Mouse (Mus musculus): Measurements from ENCODE around the gene Tmem86a.
"Not testable (repeated sequence)": the region's sequence is repeated elsewhere in the genome, so short reads cannot be mapped to it uniquely, and the experiment has no call there.

The Tmem86a gene

GRCm38 (mm10) chr7:47050366-47050765 is at the start of gene Tmem86a:
Tmem86a (plus strand) TSS chr7:47050601.
- DNase-seq (ENCODE audit: low spot score) = peak; percentile 96

- no peak for DNase-seq (ENCODE audit: low spot score)
Measured at GRCm38 (mm10) chr7:47000644-47000983, 49.8 kb upstream of the Tmem86a start.

- no peak for DNase-seq (ENCODE audit: low spot score)
Measured at GRCm38 (mm10) chr7:47001125-47001899, 49.1 kb upstream of the Tmem86a start.

- no peak for DNase-seq (ENCODE audit: low spot score)
Measured at GRCm38 (mm10) chr7:47001900-47002275, 48.5 kb upstream of the Tmem86a start.

GRCm38 (mm10) chr7:47003411-47004115 is 46.8 kb upstream of the Tmem86a start:
- no peak for DNase-seq (ENCODE audit: low spot score)

- DNase-seq (ENCODE audit: low spot score) = no peak
Measured at GRCm38 (mm10) chr7:47007109-47007780, 43.2 kb upstream of the Tmem86a start.

GRCm38 (mm10) chr7:47007818-47008167 is 42.6 kb upstream of the Tmem86a start:
- no peak for DNase-seq (ENCODE audit: low spot score)

- peak; percentile 96 for DNase-seq (ENCODE audit: low spot score)
Measured at GRCm38 (mm10) chr7:47008168-47008993, 42.0 kb upstream of the Tmem86a start, which contains the start of gene Spty2d1. Spty2d1 (minus strand) TSS chr7:47008411.

GRCm38 (mm10) chr7:47013131-47013767 is 37.2 kb upstream of the Tmem86a start:
- DNase-seq (ENCODE audit: low spot score) = no peak

- no peak for DNase-seq (ENCODE audit: low spot score)
Measured at GRCm38 (mm10) chr7:47014564-47015389, 35.6 kb upstream of the Tmem86a start.

- peak; percentile 80 for DNase-seq (ENCODE audit: low spot score)
Measured at GRCm38 (mm10) chr7:47015390-47016065, 34.9 kb upstream of the Tmem86a start.

- DNase-seq (ENCODE audit: low spot score) = no peak
Measured at GRCm38 (mm10) chr7:47016602-47017001, 33.8 kb upstream of the Tmem86a start.

GRCm38 (mm10) chr7:47017146-47017545 is 33.3 kb upstream of the Tmem86a start:
- no peak for DNase-seq (ENCODE audit: low spot score)

- no peak for DNase-seq (ENCODE audit: low spot score)
Measured at GRCm38 (mm10) chr7:47019641-47020040, 30.8 kb upstream of the Tmem86a start.

- no peak for DNase-seq (ENCODE audit: low spot score)
Measured at GRCm38 (mm10) chr7:47020956-47021355, 29.4 kb upstream of the Tmem86a start.

- no peak for DNase-seq (ENCODE audit: low spot score)
Measured at GRCm38 (mm10) chr7:47022482-47022881, 27.9 kb upstream of the Tmem86a start.

- DNase-seq (ENCODE audit: low spot score) = peak; percentile 63
Measured at GRCm38 (mm10) chr7:47023530-47023929, 26.9 kb upstream of the Tmem86a start.

GRCm38 (mm10) chr7:47024454-47024853 is 25.9 kb upstream of the Tmem86a start:
- DNase-seq (ENCODE audit: low spot score) = no peak

GRCm38 (mm10) chr7:47025429-47025828 is 25.0 kb upstream of the Tmem86a start:
- DNase-seq (ENCODE audit: low spot score) = no peak

- not testable (repeated sequence) for DNase-seq (ENCODE audit: low spot score)
Measured at GRCm38 (mm10) chr7:47026899-47027298, 23.5 kb upstream of the Tmem86a start.
